Mouse (Mus musculus): ENCODE data around the gene Litaf. TPM values are rescaled to one million over a fixed set of nuclear protein-coding genes. Genes with fewer than 3 reads are reported as not detected.

Gene Litaf
- total and polyA plus RNA-seq, 3 experiments: 25.7 to 50.1 TPM; not detected in 1

DNA sequence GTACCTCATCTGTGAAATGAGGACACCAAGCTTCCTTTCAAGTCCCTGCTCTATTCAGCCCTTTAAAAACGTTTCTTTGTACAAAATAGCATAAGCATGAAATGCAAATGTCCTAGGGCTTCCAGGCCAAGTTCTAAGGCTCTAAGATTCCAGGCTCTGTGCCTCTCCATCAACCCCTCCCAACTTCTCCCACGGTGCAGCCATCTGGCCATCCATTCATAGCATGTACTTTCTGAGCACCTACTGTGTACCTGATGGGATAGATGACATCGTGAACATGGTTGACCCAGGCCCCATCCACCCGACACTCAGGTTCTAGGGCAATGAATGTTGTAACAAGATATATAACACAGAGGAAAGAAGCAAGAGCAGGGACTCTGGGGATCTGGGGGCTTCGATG is 142.4 kb downstream of the Litaf start:
- Histone ChIP-seq H3K36me3 (ENCODE audit: control insufficient read depth in 1 of 2, insufficient read depth in 2 of 2, low read length in 2 of 2) (no peaks in the 10 kb centered on the region), H3K27ac (ENCODE audit: control insufficient read depth, low read depth, low read length) (no peak overlapping the region), H3K4me1 (ENCODE audit: control insufficient read depth in 1 of 2, insufficient read depth in 2 of 2, low read length in 2 of 2) (no peaks in the 10 kb centered on the region), H3K4me3 (ENCODE audit: control insufficient read depth in 1 of 2, insufficient read depth in 1 of 2, low read depth in 2 of 2, low read length in 2 of 2) (no peak overlapping the region), H3K9ac (ENCODE audit: control insufficient read depth, low read depth, low read length, poor library complexity, severe bottlenecking) (no peak overlapping the region), H3K9me3 (replicated peaks; ENCODE audit: insufficient read depth, low read length) (no peaks in the 10 kb centered on the region), H3K27me3 (ENCODE audit: control insufficient read depth in 1 of 2, insufficient read depth in 2 of 2, low read length in 2 of 2) (no peaks in the 10 kb centered on the region), H3K79me2 (ENCODE audit: control insufficient read depth, insufficient read depth, low read length, poor library complexity) (no peaks in the 10 kb centered on the region)
- no peak for DNase-seq (ENCODE audit: low read depth, low spot score)
- TF ChIP-seq MAZ (IDR thresholded peaks at IDR 0.05; ENCODE audit: low read depth, low read length) (no peak), RCOR1 (IDR thresholded peaks at IDR 0.05; ENCODE audit: low read depth, low read length) (no peak), TAL1 (IDR thresholded peaks at IDR 0.05; ENCODE audit: low read length) (no peak), ELF1 (IDR thresholded peaks at IDR 0.05; ENCODE audit: low read depth, low read length) (no peak), MYB (IDR thresholded peaks at IDR 0.05; ENCODE audit: low read depth, low read length) (no peak), GATA1 (IDR thresholded peaks at IDR 0.05; ENCODE audit: low read depth, low read length) (no peak), E2F4 (IDR thresholded peaks at IDR 0.05; ENCODE audit: borderline replicate concordance, low read depth, low read length) (no peak), RAD21 (IDR thresholded peaks at IDR 0.05; ENCODE audit: low read depth, low read length) (no peak), POLR2A (IDR thresholded peaks at IDR 0.05; ENCODE audit: control insufficient read depth in 1 of 2, insufficient read depth in 1 of 2, low read depth in 1 of 2, low read length in 2 of 2, poor library complexity in 1 of 2) (no peak), NRF1 (IDR thresholded peaks at IDR 0.05; ENCODE audit: insufficient read depth, low read depth, low read length, poor library complexity, severe bottlenecking) (no peak), KAT2A (conservative IDR thresholded peaks at IDR 0.05; ENCODE audit: low read depth, low read length) (no peak), ZNF384 (IDR thresholded peaks at IDR 0.05; ENCODE audit: low read depth, low read length) (no peak)

GRCm38 (mm10) chr16:10919856-10920255 is 146.1 kb downstream of the Litaf start:
- DNase-seq (ENCODE audit: low read depth, low spot score): no peak
- no peak for TF ChIP-seq ZKSCAN1 (IDR thresholded peaks at IDR 0.05; ENCODE audit: low read depth, low read length)
- TF ChIP-seq POLR2A (IDR thresholded peaks at IDR 0.05; ENCODE audit: control insufficient read depth in 1 of 2, insufficient read depth in 1 of 2, low read depth in 1 of 2, low read length in 2 of 2, poor library complexity in 1 of 2): no peak
- TF ChIP-seq UBTF (IDR thresholded peaks at IDR 0.05; ENCODE audit: borderline replicate concordance, insufficient read depth, low read depth, low read length): no peak
- no peak for TF ChIP-seq NELFE (IDR thresholded peaks at IDR 0.05; ENCODE audit: low read depth, low read length)
- TF ChIP-seq ELF1 (IDR thresholded peaks at IDR 0.05; ENCODE audit: low read depth, low read length): no peak
- TF ChIP-seq MXI1 (IDR thresholded peaks at IDR 0.05; ENCODE audit: low read depth, low read length): no peak
- TF ChIP-seq MEF2A (IDR thresholded peaks at IDR 0.05; ENCODE audit: extremely low read depth, insufficient replicate concordance, low read depth, low read length, poor library complexity, severe bottlenecking): no peak
- no peak for TF ChIP-seq POLR2AphosphoS5 (IDR thresholded peaks at IDR 0.05; ENCODE audit: borderline replicate concordance, low read depth, low read length)
- no peak for TF ChIP-seq ZC3H11A (IDR thresholded peaks at IDR 0.05; ENCODE audit: low read depth, low read length)
- no peak for TF ChIP-seq JUND (IDR thresholded peaks at IDR 0.05; ENCODE audit: low read depth, low read length)
- TF ChIP-seq NRF1 (IDR thresholded peaks at IDR 0.05; ENCODE audit: insufficient read depth, low read depth, low read length, poor library complexity, severe bottlenecking): no peak
- no peaks in the 10 kb centered on the region for H3K79me2 ChIP-seq (ENCODE audit: control insufficient read depth, insufficient read depth, low read length, poor library complexity)
- no peaks in the 10 kb centered on the region for H3K9me3 ChIP-seq (replicated peaks; ENCODE audit: insufficient read depth, low read length)
- no peak overlapping the region for H3K27ac ChIP-seq (ENCODE audit: control insufficient read depth, low read depth, low read length)
- no peaks in the 10 kb centered on the region for H3K4me1 ChIP-seq (ENCODE audit: control insufficient read depth in 1 of 2, insufficient read depth in 2 of 2, low read length in 2 of 2)
- H3K9ac ChIP-seq (ENCODE audit: control insufficient read depth, low read depth, low read length, poor library complexity, severe bottlenecking): no peak overlapping the region
- H3K4me3 ChIP-seq (ENCODE audit: control insufficient read depth in 1 of 2, insufficient read depth in 1 of 2, low read depth in 2 of 2, low read length in 2 of 2): no peak overlapping the region
- no peaks in the 10 kb centered on the region for H3K36me3 ChIP-seq (ENCODE audit: control insufficient read depth in 1 of 2, insufficient read depth in 2 of 2, low read length in 2 of 2)
- H3K27me3 ChIP-seq (ENCODE audit: control insufficient read depth in 1 of 2, insufficient read depth in 2 of 2, low read length in 2 of 2): no peaks in the 10 kb centered on the region

Data from MEL (cell line).